Mouse (Mus musculus) heart, embryonic 16.5 days (tissue): ENCODE data around the gene Ckm. TPM values are rescaled to one million over a fixed set of nuclear protein-coding genes. Genes with fewer than 3 reads are reported as not detected.

ENCODE experiments used
- ATAC-seq: fragments of 200-750 bp; cut with Nextera tagmentation; replicated peaks from 2 replicates; pipeline ENCODE4 v1.8.0; 2017; ENCODE audit warnings: moderate number of reproducible peaks; ENCODE audit not compliant: insufficient read depth, low FRiP score; ENCODE audit errors: extremely low read depth
- H3K27ac ChIP-seq: fragments of 300-500 bp; sonication (generic); 2 replicates; pipeline ENCODE4 v1.5.1; 2014; ENCODE audit warnings: mild to moderate bottlenecking, low read length, control low read depth, moderate library complexity
- H3K27me3 ChIP-seq: fragments of 300-500 bp; sonication (generic); 2 replicates; pipeline ENCODE4 v1.6.1; 2014; ENCODE audit warnings: low read length, mixed read lengths; ENCODE audit not compliant: control insufficient read depth, insufficient read depth
- H3K36me3 ChIP-seq: fragments of 300-500 bp; sonication (generic); 2 replicates; pipeline ENCODE4 v1.6.1; 2014; ENCODE audit not compliant: control insufficient read depth, insufficient read depth
- H3K4me1 ChIP-seq: fragments of 300-500 bp; sonication (generic); 2 replicates; pipeline ENCODE4 v1.6.1; 2014; ENCODE audit warnings: low read length, mixed read lengths; ENCODE audit not compliant: control insufficient read depth, insufficient read depth
- H3K4me2 ChIP-seq: fragments of 300-500 bp; sonication (generic); 2 replicates; pipeline ENCODE4 v1.6.1; 2014; ENCODE audit warnings: low read depth, mild to moderate bottlenecking, control low read depth, low read length
- H3K4me3 ChIP-seq: fragments of 300-500 bp; sonication (generic); 2 replicates; pipeline ENCODE4 v1.5.1; 2014; ENCODE audit warnings: mild to moderate bottlenecking, control low read depth, low read length
- H3K9ac ChIP-seq: fragments of 300-500 bp; sonication (generic); 2 replicates; pipeline ENCODE4 v1.6.1; 2014; ENCODE audit warnings: low read length, control low read depth
- H3K9me3 ChIP-seq: fragments of 300-500 bp; sonication (generic); replicated peaks from 2 replicates; pipeline ENCODE4 v1.6.1; 2016; ENCODE audit warnings: low read length; ENCODE audit not compliant: control insufficient read depth
- WGBS: fragments of 180-500 bp; shearing (Covaris S2); extraction: QIAGEN DNeasy Blood & Tissue Kit; methylation state at CpG from one replicate; pipeline ENCODE4 v1.1.7; 2014; 5-methylcytosine and 5-hydroxymethylcytosine counted together
- polyA plus RNA-seq: library from polyadenylated mRNA; unstranded; fragments of >200 nt; fragmentation: Nextera tagmentation; extraction: Ambion mirVana; gene quantifications from 2 replicates; pipeline ENCODE4 v1.2.1, GENCODE M21; 2015

The Ckm gene
- polyA plus RNA-seq, 1 experiment from 2014 or later, result 3,117 TPM

DNA sequence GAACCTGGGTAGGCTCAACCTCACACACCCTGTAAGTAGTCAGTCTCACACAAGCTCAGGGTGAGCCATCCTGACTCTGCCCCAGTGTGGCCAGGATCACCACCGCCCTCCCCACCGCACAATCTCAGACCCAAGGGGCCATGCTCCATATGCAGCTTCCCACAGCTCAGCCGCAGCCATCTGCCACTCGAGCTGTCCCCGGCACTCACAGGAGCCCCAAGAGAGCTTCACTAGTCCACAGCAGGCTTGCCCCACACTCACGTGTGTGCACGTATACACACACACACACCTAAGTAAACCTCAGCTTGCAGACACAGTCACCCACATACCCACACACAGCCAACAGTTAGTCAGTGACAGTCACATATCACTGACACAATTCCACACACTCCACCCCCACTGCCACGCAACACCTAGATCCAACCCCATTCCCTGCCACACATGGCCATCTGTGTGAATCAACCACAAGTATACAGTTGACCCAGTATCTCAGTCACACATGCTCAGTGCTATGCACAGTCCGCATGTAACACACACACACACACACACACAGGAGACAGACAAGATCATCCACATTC is 2.0 kb upstream of the Ckm start:
- Histone ChIP-seq H3K4me2 (no peak overlapping the region), H3K4me1 (peaks cover 6% of the 10 kb centered on the region), H3K4me3 (no peak overlapping the region), H3K36me3 (no peaks in the 10 kb centered on the region), H3K9ac (no peak overlapping the region), H3K27me3 (peaks cover 32% of the 10 kb centered on the region), H3K9me3 (peaks cover 5% of the 10 kb centered on the region), H3K27ac (no peak overlapping the region)
- 78% methylated on average over 9 of the region's 9 CpGs for WGBS
- ATAC-seq, result no peak

GRCm38 (mm10) chr7:19403731-19404296 is 762 bp upstream of the Ckm start, which contains the start of gene Klc3:
Klc3 (minus strand) TSS chr7:19404104.
- no peaks in the 10 kb centered on the region for H3K36me3 ChIP-seq
- H3K9ac ChIP-seq, result peak within 1 kb of the TSS; percentile 73
- H3K4me3 ChIP-seq, result peak within 1 kb of the TSS; percentile 74
- under 1% methylated on average over 62 of the region's 62 CpGs for WGBS
- H3K4me1 ChIP-seq, result peaks cover 6% of the 10 kb centered on the region
- H3K9me3 ChIP-seq, result peaks cover 5% of the 10 kb centered on the region
- H3K27ac ChIP-seq, result no peak within 1 kb of the TSS
- peak within 1 kb of the TSS; percentile 99 for H3K4me2 ChIP-seq
- peaks cover 32% of the 10 kb centered on the region for H3K27me3 ChIP-seq
- peak; percentile 49 for ATAC-seq

GRCm38 (mm10) chr7:19405417-19405816 is 841 bp downstream of the Ckm start:
- Histone ChIP-seq H3K4me3 (no peak overlapping the region), H3K9ac (peak overlapping the region; percentile 54; the same call in 1 of the 2 replicates)

GRCm38 (mm10) chr7:19409753-19410152 is 5.2 kb downstream of the Ckm start:
- Histone ChIP-seq H3K27ac (peak overlapping the region; percentile 99), H3K9me3 (peaks cover 5% of the 10 kb centered on the region), H3K4me3 (no peak overlapping the region; the same call in 1 of the 2 replicates), H3K9ac (peak overlapping the region; percentile 71), H3K36me3 (peaks cover 17% of the 10 kb centered on the region), H3K4me1 (peaks cover 20% of the 10 kb centered on the region), H3K27me3 (peaks cover 4% of the 10 kb centered on the region), H3K4me2 (peak overlapping the region; percentile 52)
- peak; percentile 68 for ATAC-seq
- 13% methylated on average over 6 of the region's 6 CpGs for WGBS

More at GRCm38 (mm10) chr7:19405417-19405816, 841 bp downstream of the Ckm start:
- ATAC-seq, result 0 out of 2 replicates have a peak, but pooled peaks have one; percentile 14
- Histone ChIP-seq H3K4me2 (peak overlapping the region; percentile 50; the same call in 1 of the 2 replicates), H3K27me3 (peaks cover 30% of the 10 kb centered on the region), H3K36me3 (no peaks in the 10 kb centered on the region), H3K9me3 (peaks cover 5% of the 10 kb centered on the region), H3K4me1 (peaks cover 14% of the 10 kb centered on the region), H3K27ac (no peak overlapping the region)
- WGBS, result 4% methylated on average over 19 of the region's 19 CpGs

DNA sequence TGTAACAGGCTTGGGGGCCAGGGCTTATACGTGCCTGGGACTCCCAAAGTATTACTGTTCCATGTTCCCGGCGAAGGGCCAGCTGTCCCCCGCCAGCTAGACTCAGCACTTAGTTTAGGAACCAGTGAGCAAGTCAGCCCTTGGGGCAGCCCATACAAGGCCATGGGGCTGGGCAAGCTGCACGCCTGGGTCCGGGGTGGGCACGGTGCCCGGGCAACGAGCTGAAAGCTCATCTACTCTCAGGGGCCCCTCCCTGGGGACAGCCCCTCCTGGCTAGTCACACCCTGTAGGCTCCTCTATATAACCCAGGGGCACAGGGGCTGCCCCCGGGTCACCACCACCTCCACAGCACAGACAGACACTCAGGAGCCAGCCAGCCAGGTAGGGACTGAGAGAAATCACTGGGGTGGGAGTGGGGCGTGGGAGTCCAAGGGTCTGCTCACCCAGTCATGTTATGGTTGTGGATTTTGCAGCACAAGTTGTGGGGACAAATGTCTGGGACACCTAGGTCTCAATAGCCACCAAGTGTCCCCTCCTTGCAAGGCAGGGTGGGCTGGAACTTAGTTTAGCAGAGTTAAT is 6.3 kb downstream of the Ckm start:
- Histone ChIP-seq H3K27me3 (no peaks in the 10 kb centered on the region), H3K36me3 (peaks cover 23% of the 10 kb centered on the region), H3K9me3 (peaks cover 5% of the 10 kb centered on the region), H3K4me1 (peaks cover 26% of the 10 kb centered on the region), H3K9ac (peak overlapping the region; percentile 88), H3K4me3 (peak overlapping the region; percentile 64), H3K4me2 (peak overlapping the region; percentile 66), H3K27ac (peak overlapping the region; percentile 99)
- 48% methylated on average over 11 of the region's 11 CpGs for WGBS
- peak; percentile 90 for ATAC-seq

DNA sequence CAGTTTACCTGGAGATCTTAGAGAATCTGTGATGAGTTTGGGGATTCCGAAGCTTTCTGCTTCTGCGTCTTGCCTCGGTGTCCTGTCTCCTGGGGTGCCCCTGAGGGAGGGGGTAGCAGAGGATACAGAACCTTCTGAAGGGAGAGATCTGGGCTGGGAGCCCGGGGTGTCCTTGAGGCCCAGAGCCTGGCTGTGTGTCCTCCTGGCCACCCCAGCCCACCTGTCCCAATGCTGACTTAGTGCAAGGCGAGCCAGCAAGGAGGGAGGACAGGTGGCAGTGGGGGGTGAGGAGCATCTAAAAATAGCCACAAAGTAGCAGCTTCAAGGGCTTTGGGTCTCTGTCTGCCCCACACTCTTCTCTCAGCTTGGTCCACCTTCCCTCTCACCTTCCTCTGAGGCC is 7.2 kb downstream of the Ckm start:
- Histone ChIP-seq H3K4me3 (peak overlapping the region; percentile 64), H3K4me1 (peaks cover 30% of the 10 kb centered on the region), H3K36me3 (peaks cover 29% of the 10 kb centered on the region), H3K4me2 (peak overlapping the region; percentile 66), H3K9me3 (peaks cover 5% of the 10 kb centered on the region), H3K27me3 (no peaks in the 10 kb centered on the region), H3K9ac (peak overlapping the region; percentile 88), H3K27ac (peak overlapping the region; percentile 99)
- 66% methylated on average over 5 of the region's 5 CpGs for WGBS
- ATAC-seq, result no peak

DNA sequence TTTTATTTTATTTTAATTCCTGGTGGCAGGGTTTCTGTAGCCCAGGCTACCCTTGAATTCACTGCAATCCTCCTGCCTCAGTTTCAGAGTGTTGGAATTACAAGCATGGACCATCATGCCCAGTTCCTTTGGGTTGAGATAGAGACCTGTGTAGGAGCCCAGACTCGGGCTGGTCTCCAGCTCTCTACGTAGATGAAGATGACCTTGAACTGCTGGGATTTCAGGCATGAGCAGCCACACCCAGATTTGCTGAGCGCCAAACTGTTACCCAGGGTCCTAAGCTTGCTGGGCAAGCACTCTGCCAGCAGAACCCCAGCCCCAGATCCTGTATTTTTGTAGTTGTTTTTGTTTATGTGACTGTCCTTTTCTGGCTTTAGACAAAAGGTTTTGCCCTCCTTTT is 8.9 kb downstream of the Ckm start:
- Histone ChIP-seq H3K27me3 (no peaks in the 10 kb centered on the region), H3K9ac (peak overlapping the region; percentile 52; the same call in 1 of the 2 replicates), H3K4me1 (peaks cover 30% of the 10 kb centered on the region), H3K27ac (no peak overlapping the region; the same call in 1 of the 2 replicates), H3K9me3 (peaks cover 5% of the 10 kb centered on the region), H3K4me3 (peak overlapping the region; percentile 64), H3K4me2 (peak overlapping the region; percentile 66), H3K36me3 (peaks cover 33% of the 10 kb centered on the region)
- no peak for ATAC-seq
- WGBS, result 66% methylated on average over 3 of the region's 3 CpGs

- Histone ChIP-seq H3K4me2 (no peak overlapping the region), H3K36me3 (peaks cover 33% of the 10 kb centered on the region), H3K4me3 (no peak overlapping the region; the same call in 1 of the 2 replicates), H3K27ac (no peak overlapping the region), H3K9ac (no peak overlapping the region), H3K27me3 (peaks cover 10% of the 10 kb centered on the region), H3K4me1 (peaks cover 34% of the 10 kb centered on the region), H3K9me3 (peaks cover 5% of the 10 kb centered on the region)
- 49% methylated on average over 15 of the region's 15 CpGs for WGBS
- no peak for ATAC-seq
Observed at GRCm38 (mm10) chr7:19416590-19416989, 12.0 kb downstream of the Ckm start.

DNA sequence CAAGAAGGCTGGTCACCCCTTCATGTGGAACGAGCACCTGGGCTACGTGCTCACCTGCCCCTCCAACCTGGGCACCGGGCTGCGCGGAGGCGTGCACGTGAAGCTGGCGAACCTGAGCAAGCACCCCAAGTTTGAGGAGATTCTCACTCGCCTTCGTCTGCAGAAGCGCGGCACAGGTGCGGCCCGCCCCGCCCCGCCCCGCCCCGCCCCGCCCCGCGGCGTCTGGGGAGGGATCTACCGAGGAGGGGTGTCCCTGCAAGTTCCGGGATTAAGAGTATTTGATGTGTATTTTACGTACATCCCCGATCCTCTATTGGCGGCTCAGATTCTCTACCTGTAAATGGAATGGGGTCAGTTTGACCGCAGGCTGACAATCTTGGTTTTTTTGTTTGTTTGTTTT is 15.5 kb downstream of the Ckm start:
- peak overlapping the region; percentile 26 for H3K4me2 ChIP-seq
- H3K4me3 ChIP-seq, result no peak overlapping the region
- H3K27ac ChIP-seq, result no peak overlapping the region
- peaks cover 20% of the 10 kb centered on the region for H3K36me3 ChIP-seq
- peaks cover 10% of the 10 kb centered on the region for H3K27me3 ChIP-seq
- no peaks in the 10 kb centered on the region for H3K9me3 ChIP-seq
- WGBS, result 14% methylated on average over 28 of the region's 28 CpGs
- peaks cover 22% of the 10 kb centered on the region for H3K4me1 ChIP-seq
- H3K9ac ChIP-seq, result no peak overlapping the region
- ATAC-seq, result no peak
